Mouse (Mus musculus) neural tube, embryonic 14.5 days (tissue): ENCODE data around the gene Rhbdd3. TPM values are rescaled to one million over a fixed set of nuclear protein-coding genes. Genes with fewer than 3 reads are reported as not detected.
A peak's percentile ranks its signal among the peaks of the same experiment; 100 is the strongest.

ENCODE experiments used
- ATAC-seq: fragments of 200-750 bp; cut with Nextera tagmentation; 2 replicates; pipeline ENCODE4 v1.8.0; 2017; ENCODE audit warnings: low read depth, mild to moderate bottlenecking, moderate TSS enrichment, moderate library complexity
- H3K27ac ChIP-seq: fragments of 300-500 bp; sonication (generic); 2 replicates; pipeline ENCODE4 v1.5.1; 2014; ENCODE audit warnings: low read depth, mild to moderate bottlenecking, control low read depth, low read length, moderate library complexity, mixed read lengths
- H3K27me3 ChIP-seq: fragments of 300-500 bp; sonication (generic); 2 replicates; pipeline ENCODE4 v1.6.1; 2014; ENCODE audit warnings: low read length; ENCODE audit not compliant: control insufficient read depth, insufficient read depth
- H3K36me3 ChIP-seq: fragments of 300-500 bp; sonication (generic); 2 replicates; pipeline ENCODE4 v1.6.1; 2014; ENCODE audit warnings: low read length, mixed read lengths; ENCODE audit not compliant: control insufficient read depth, insufficient read depth
- H3K4me1 ChIP-seq: fragments of 300-500 bp; sonication (generic); 2 replicates; pipeline ENCODE4 v1.6.1; 2014; ENCODE audit warnings: low read length; ENCODE audit not compliant: control insufficient read depth, insufficient read depth
- H3K4me2 ChIP-seq: fragments of 300-500 bp; sonication (generic); 2 replicates; pipeline ENCODE4 v1.6.1; 2014; ENCODE audit warnings: mild to moderate bottlenecking, low read depth, low read length, control low read depth
- H3K4me3 ChIP-seq: fragments of 300-500 bp; sonication (generic); 2 replicates; pipeline ENCODE4 v1.5.1; 2014; ENCODE audit warnings: low read depth, low read length, control low read depth, mixed read lengths
- H3K9ac ChIP-seq: fragments of 300-500 bp; sonication (generic); replicated peaks from 2 replicates; pipeline ENCODE4 v1.6.1; 2014; ENCODE audit warnings: low read depth, mild to moderate bottlenecking, control low read depth, low read length, mixed read lengths
- H3K9me3 ChIP-seq: fragments of 300-500 bp; sonication (generic); 2 replicates; pipeline ENCODE4 v1.6.1; 2016; ENCODE audit warnings: low read length; ENCODE audit not compliant: control insufficient read depth
- WGBS: fragments of 180-500 bp; shearing (Covaris S2); extraction: QIAGEN DNeasy Blood & Tissue Kit; methylation state at CpG from one replicate; pipeline ENCODE4 v1.1.7; 2014; 5-methylcytosine and 5-hydroxymethylcytosine counted together
- polyA plus RNA-seq: library from polyadenylated mRNA; unstranded; fragments of >200 nt; fragmentation: Nextera tagmentation; extraction: Ambion mirVana; gene quantifications from 2 replicates; pipeline ENCODE4 v1.2.1, GENCODE M21; 2014

Rhbdd3 gene
- polyA plus RNA-seq, 1 experiment from 2014 or later, result 34.4 TPM

- Histone ChIP-seq H3K27ac (no peak overlapping the region), H3K4me3 (no peak overlapping the region), H3K9me3 (no peaks in the 10 kb centered on the region), H3K27me3 (no peaks in the 10 kb centered on the region), H3K4me2 (no peak overlapping the region), H3K4me1 (peaks cover 13% of the 10 kb centered on the region), H3K9ac (no peak overlapping the region), H3K36me3 (no peaks in the 10 kb centered on the region)
- ATAC-seq, result no peak
- WGBS, result 88% methylated on average over 7 of the region's 7 CpGs
Observed at GRCm38 (mm10) chr11:5102384-5102783, 3.7 kb downstream of the Rhbdd3 start.

GRCm38 (mm10) chr11:5103986-5104509, 5.3 kb downstream of the Rhbdd3 start:
- Histone ChIP-seq H3K27me3 (no peaks in the 10 kb centered on the region), H3K36me3 (no peaks in the 10 kb centered on the region), H3K27ac (no peak overlapping the region), H3K4me1 (peaks cover 10% of the 10 kb centered on the region), H3K9ac (no peak overlapping the region), H3K9me3 (no peaks in the 10 kb centered on the region), H3K4me3 (no peak overlapping the region), H3K4me2 (no peak overlapping the region)
- no peak for ATAC-seq
- 99% methylated on average over 4 of the region's 4 CpGs for WGBS

GRCm38 (mm10) chr11:5109441-5109840, 10.7 kb downstream of the Rhbdd3 start:
- H3K4me3 ChIP-seq, result no peak overlapping the region
- H3K9ac ChIP-seq, result no peak overlapping the region
- no peak overlapping the region for H3K27ac ChIP-seq
- no peaks in the 10 kb centered on the region for H3K9me3 ChIP-seq
- 67% methylated on average over 8 of the region's 8 CpGs for WGBS
- H3K27me3 ChIP-seq, result no peaks in the 10 kb centered on the region
- no peak for ATAC-seq
- H3K4me2 ChIP-seq, result no peak overlapping the region
- H3K36me3 ChIP-seq, result no peaks in the 10 kb centered on the region
- no peaks in the 10 kb centered on the region for H3K4me1 ChIP-seq

GRCm38 (mm10) chr11:5113645-5114044, 14.9 kb downstream of the Rhbdd3 start:
- Histone ChIP-seq H3K27me3 (no peaks in the 10 kb centered on the region), H3K36me3 (no peaks in the 10 kb centered on the region), H3K9me3 (no peaks in the 10 kb centered on the region), H3K4me1 (no peaks in the 10 kb centered on the region), H3K9ac (no peak overlapping the region), H3K27ac (no peak overlapping the region), H3K4me3 (no peak overlapping the region), H3K4me2 (no peak overlapping the region)
- WGBS, result 76% methylated on average over 7 of the region's 7 CpGs
- no peak for ATAC-seq

- H3K27ac ChIP-seq, result no peak overlapping the region
- H3K9ac ChIP-seq, result no peak overlapping the region
- no peaks in the 10 kb centered on the region for H3K36me3 ChIP-seq
- no peaks in the 10 kb centered on the region for H3K9me3 ChIP-seq
- H3K4me3 ChIP-seq, result no peak overlapping the region
- H3K27me3 ChIP-seq, result no peaks in the 10 kb centered on the region
- no peak overlapping the region for H3K4me2 ChIP-seq
- no peaks in the 10 kb centered on the region for H3K4me1 ChIP-seq
- 30% methylated on average over 13 of the region's 13 CpGs for WGBS
- peak; percentile 56; the same call in 1 of the 2 replicates for ATAC-seq
Observed at GRCm38 (mm10) chr11:5114931-5115581, 16.3 kb downstream of the Rhbdd3 start.

GRCm38 (mm10) chr11:5125713-5126112, 27.0 kb downstream of the Rhbdd3 start:
- H3K4me3 ChIP-seq, result no peak overlapping the region
- peaks cover 10% of the 10 kb centered on the region for H3K4me1 ChIP-seq
- H3K9ac ChIP-seq, result no peak overlapping the region
- no peak overlapping the region for H3K27ac ChIP-seq
- H3K4me2 ChIP-seq, result no peak overlapping the region
- no peak for ATAC-seq
- no peaks in the 10 kb centered on the region for H3K9me3 ChIP-seq
- no peaks in the 10 kb centered on the region for H3K27me3 ChIP-seq
- WGBS, result 86% methylated on average over 4 of the region's 4 CpGs
- H3K36me3 ChIP-seq, result no peaks in the 10 kb centered on the region

- Histone ChIP-seq H3K4me2 (no peak overlapping the region; the same call in 1 of the 2 replicates), H3K36me3 (no peaks in the 10 kb centered on the region), H3K27ac (no peak overlapping the region), H3K9ac (0 out of 2 replicates have a peak overlapping the region, but pooled peaks have one; percentile 32), H3K4me3 (no peak overlapping the region), H3K9me3 (no peaks in the 10 kb centered on the region), H3K27me3 (no peaks in the 10 kb centered on the region), H3K4me1 (peaks cover 10% of the 10 kb centered on the region)
- peak; percentile 73; the same call in 1 of the 2 replicates for ATAC-seq
- 8% methylated on average over 5 of the region's 5 CpGs for WGBS
Observed at GRCm38 (mm10) chr11:5129035-5129480, 30.3 kb downstream of the Rhbdd3 start.

GRCm38 (mm10) chr11:5130111-5130665, 31.5 kb downstream of the Rhbdd3 start:
- Histone ChIP-seq H3K4me1 (peaks cover 10% of the 10 kb centered on the region), H3K36me3 (no peaks in the 10 kb centered on the region), H3K4me2 (no peak overlapping the region), H3K9ac (no peak overlapping the region), H3K27me3 (no peaks in the 10 kb centered on the region), H3K27ac (no peak overlapping the region), H3K4me3 (no peak overlapping the region), H3K9me3 (no peaks in the 10 kb centered on the region)
- no peak for ATAC-seq
- 63% methylated on average over 4 of the region's 4 CpGs for WGBS

GRCm38 (mm10) chr11:5132751-5133150, 34.0 kb downstream of the Rhbdd3 start:
- Histone ChIP-seq H3K9me3 (no peaks in the 10 kb centered on the region), H3K4me2 (no peak overlapping the region), H3K27ac (no peak overlapping the region), H3K27me3 (no peaks in the 10 kb centered on the region), H3K36me3 (no peaks in the 10 kb centered on the region), H3K4me3 (no peak overlapping the region), H3K9ac (no peak overlapping the region), H3K4me1 (peaks cover 10% of the 10 kb centered on the region)
- WGBS, result 83% methylated on average over 4 of the region's 4 CpGs
- no peak for ATAC-seq
